Mouse (Mus musculus): ENCODE data around the gene Itpr2.

GRCm38 (mm10) chr6:146081578-146081977 is 420.4 kb downstream of the Itpr2 start:
- TF ChIP-seq MAX (IDR thresholded peaks at IDR 0.05) (no peak), CTCF (IDR thresholded peaks at IDR 0.05; ENCODE audit: control insufficient read depth, insufficient read depth, insufficient read length) (no peak), FOSL1 (IDR thresholded peaks at IDR 0.05; ENCODE audit: insufficient read depth, low read length, poor library complexity, severe bottlenecking) (no peak), MYOG (IDR thresholded peaks at IDR 0.05; ENCODE audit: control insufficient read depth, extremely low read depth, insufficient read length) (no peak), CEBPB (IDR thresholded peaks at IDR 0.05; ENCODE audit: low read depth) (no peak)

All from C2C12 (cell line).